Mouse (Mus musculus): Measurements from ENCODE around the gene Krit1. TPM values are rescaled to one million over a fixed set of nuclear protein-coding genes. Genes with fewer than 3 reads are reported as not detected.
"Not testable (repeated sequence)": the region's sequence is repeated elsewhere in the genome, so short reads cannot be mapped to it uniquely, and the experiment has no call there.

The Krit1 gene
- polyA plus RNA-seq, 1 experiment from 2014 or later = 12.7 TPM

DNA sequence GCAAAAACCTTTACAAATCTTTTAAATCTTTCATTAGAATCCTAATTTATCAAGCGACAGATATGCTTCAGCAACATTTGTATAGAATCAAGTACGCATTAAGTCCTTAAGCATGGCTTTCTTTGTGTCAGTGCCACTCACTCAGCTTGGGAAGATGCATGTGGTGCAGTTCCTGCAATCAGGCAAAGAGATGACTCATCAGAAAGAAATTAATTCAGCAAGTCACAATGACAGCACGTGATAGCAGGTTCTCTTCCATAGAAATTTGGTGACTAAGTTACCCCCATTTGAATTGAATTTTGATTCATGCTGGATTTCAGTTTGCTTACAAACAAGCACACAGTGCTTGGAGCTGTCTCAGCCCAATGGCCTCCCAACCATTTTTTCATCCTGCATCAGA, 70.5 kb downstream of the Krit1 start:
- Histone ChIP-seq H3K9me3 (ENCODE audit: low read length) (no peaks in the 10 kb centered on the region), H3K27ac (ENCODE audit: low read depth) (no peak overlapping the region), H3K9ac (replicated peaks) (no peak overlapping the region), H3K27me3 (ENCODE audit: insufficient read depth, low read length) (no peaks in the 10 kb centered on the region), H3K4me2 (ENCODE audit: low read depth, low read length) (no peak overlapping the region), H3K4me1 (ENCODE audit: insufficient read depth) (no peaks in the 10 kb centered on the region), H3K4me3 (ENCODE audit: low read depth, low read length) (no peak overlapping the region), H3K36me3 (replicated peaks; ENCODE audit: insufficient read depth, low read length) (no peaks in the 10 kb centered on the region)
- TF ChIP-seq EP300 (IDR thresholded peaks at IDR 0.05; ENCODE audit: low read depth) (no peak), CTCF (IDR thresholded peaks at IDR 0.05; ENCODE audit: low read depth) (no peak)
- no peak for ATAC-seq
- no peak for DNase-seq
- WGBS (ENCODE audit: insufficient replicate concordance) = 80% methylated on average over 3 of the region's 3 CpGs

- not testable (repeated sequence) for H3K9ac ChIP-seq (replicated peaks); H3K36me3 ChIP-seq (replicated peaks; ENCODE audit: insufficient read depth, low read length); H3K4me1 ChIP-seq (ENCODE audit: insufficient read depth); H3K9me3 ChIP-seq (ENCODE audit: low read length); H3K27me3 ChIP-seq (ENCODE audit: insufficient read depth, low read length); H3K27ac ChIP-seq (ENCODE audit: low read depth); H3K4me3 ChIP-seq (ENCODE audit: low read depth, low read length); H3K4me2 ChIP-seq (ENCODE audit: low read depth, low read length); DNase-seq; ATAC-seq
- WGBS (ENCODE audit: insufficient replicate concordance) = 77% methylated on average over 7 of the region's 7 CpGs
These were observed 83.9 kb downstream of the Krit1 start for GRCm38 (mm10) chr5:3886862-3887261.

DNA sequence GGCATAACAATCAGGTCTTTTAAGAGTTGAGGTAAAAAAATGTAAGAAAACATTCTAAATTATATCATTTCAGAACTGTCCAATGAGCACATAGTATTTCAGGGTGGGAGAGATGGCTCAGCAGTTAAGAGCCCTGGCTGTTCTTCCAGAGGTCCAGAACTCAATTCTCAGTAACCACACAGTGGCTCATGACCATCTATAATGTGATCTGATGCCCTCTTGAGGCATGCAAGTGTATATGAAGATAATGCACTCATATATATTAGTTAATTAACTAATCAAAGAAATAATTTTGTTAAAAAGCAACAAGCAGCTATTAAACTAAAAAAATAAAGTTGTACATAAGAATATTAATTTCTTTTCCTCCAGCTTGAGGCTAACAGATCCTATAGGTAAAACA, 86.2 kb downstream of the Krit1 start:
- ATAC-seq = no peak

DNA sequence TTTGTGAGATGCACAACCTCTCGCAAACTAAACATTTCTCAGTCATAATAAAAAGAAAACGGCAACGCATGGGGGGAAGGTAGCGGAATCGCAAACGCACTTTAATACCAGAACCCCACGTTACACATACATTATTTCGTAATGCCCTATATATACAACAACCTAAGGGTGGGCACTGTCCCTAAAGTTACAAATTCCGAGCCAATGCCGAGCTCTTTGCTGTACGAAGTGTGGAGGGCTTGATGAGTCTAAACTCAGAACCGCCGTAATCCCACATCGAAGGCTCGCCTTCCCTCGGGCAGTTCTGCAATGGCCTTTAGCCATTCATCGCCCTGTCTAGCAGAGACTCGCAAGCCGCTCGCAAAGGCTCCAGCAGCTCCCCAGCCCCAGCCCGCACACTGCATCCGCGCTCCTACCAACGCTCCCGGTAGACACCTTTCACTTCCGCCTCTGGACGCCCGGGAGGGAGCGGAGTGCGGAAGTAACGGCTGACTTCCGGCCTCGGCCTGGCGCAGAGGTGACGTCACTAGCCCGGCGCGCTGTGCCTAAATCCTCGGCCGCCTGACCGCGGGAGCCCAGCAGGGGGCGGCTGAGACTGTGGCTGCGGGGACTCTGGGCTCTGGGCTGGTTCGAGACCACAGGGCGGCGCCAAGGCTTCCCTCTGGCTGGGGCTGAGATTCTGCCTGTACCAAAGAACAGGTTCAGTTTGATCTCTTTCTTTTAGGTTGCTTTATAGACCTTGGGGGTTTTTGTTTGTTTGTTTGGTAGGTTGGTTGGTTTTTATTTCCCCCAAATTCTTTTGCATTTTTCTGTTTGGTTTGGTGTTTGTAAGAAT, 90.7 kb downstream of the Krit1 start, which contains the start of gene Mterf1a:
Mterf1a (minus strand) TSS at position 475 of the 835 bp plus-strand sequence.
- H3K9ac ChIP-seq (replicated peaks) = peak within 1 kb of the TSS; percentile 59; the same call in 1 of the 2 replicates

More for the DNA sequence above, 86.2 kb downstream of the Krit1 start:
- Histone ChIP-seq H3K9ac (replicated peaks) (no peak overlapping the region), H3K4me2 (ENCODE audit: low read depth, low read length) (no peak overlapping the region), H3K27ac (ENCODE audit: low read depth) (no peak overlapping the region), H3K4me3 (ENCODE audit: low read depth, low read length) (no peak overlapping the region), H3K9me3 (ENCODE audit: low read length) (no peaks in the 10 kb centered on the region), H3K36me3 (replicated peaks; ENCODE audit: insufficient read depth, low read length) (no peaks in the 10 kb centered on the region), H3K27me3 (ENCODE audit: insufficient read depth, low read length) (no peaks in the 10 kb centered on the region), H3K4me1 (ENCODE audit: insufficient read depth) (no peaks in the 10 kb centered on the region; the same call in 1 of the 2 replicates)
- TF ChIP-seq EP300 (IDR thresholded peaks at IDR 0.05; ENCODE audit: low read depth) = no peak
- TF ChIP-seq CTCF (IDR thresholded peaks at IDR 0.05; ENCODE audit: low read depth) = peak; percentile 23; the same call in 1 of the 2 replicates
- DNase-seq = no peak

DNA sequence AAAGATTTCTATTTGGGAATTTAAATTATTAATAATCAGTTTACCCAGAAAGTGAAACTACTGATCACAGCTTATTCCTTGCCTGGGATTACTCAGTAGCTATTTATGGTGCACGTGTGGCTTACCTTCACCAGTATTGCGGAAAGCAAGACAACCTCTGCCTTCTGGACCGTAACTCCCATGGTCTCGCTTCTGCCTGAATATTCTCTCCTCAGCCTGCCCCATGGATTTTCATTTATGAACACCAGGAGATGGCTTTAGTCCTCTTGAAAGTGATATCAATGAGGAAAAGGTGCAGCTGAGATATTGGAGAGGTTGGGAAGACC, 91.3 kb downstream of the Krit1 start:
- not testable (repeated sequence) for ATAC-seq; H3K9me3 ChIP-seq (ENCODE audit: low read length); H3K4me1 ChIP-seq (ENCODE audit: insufficient read depth); H3K4me2 ChIP-seq (ENCODE audit: low read depth, low read length); DNase-seq; H3K36me3 ChIP-seq (replicated peaks; ENCODE audit: insufficient read depth, low read length); H3K9ac ChIP-seq (replicated peaks); H3K27ac ChIP-seq (ENCODE audit: low read depth); H3K27me3 ChIP-seq (ENCODE audit: insufficient read depth, low read length); H3K4me3 ChIP-seq (ENCODE audit: low read depth, low read length)
- WGBS (ENCODE audit: insufficient replicate concordance) = 95% methylated on average over 4 of the region's 4 CpGs

More for the DNA sequence above, 90.7 kb downstream of the Krit1 start, which contains the start of gene Mterf1a:
- not testable (repeated sequence) for H3K27me3 ChIP-seq (ENCODE audit: insufficient read depth, low read length); DNase-seq; H3K36me3 ChIP-seq (replicated peaks; ENCODE audit: insufficient read depth, low read length); H3K9me3 ChIP-seq (ENCODE audit: low read length); H3K4me1 ChIP-seq (ENCODE audit: insufficient read depth)
- Histone ChIP-seq H3K4me3 (ENCODE audit: low read depth, low read length) (peak within 1 kb of the TSS; percentile 49), H3K4me2 (ENCODE audit: low read depth, low read length) (peak within 1 kb of the TSS; percentile 72), H3K27ac (ENCODE audit: low read depth) (peak within 1 kb of the TSS; percentile 25; the same call in 1 of the 2 replicates)
- WGBS (ENCODE audit: insufficient replicate concordance) = 2% methylated on average over 8 of the region's 47 CpGs
- peak; percentile 42 for TF ChIP-seq CTCF (IDR thresholded peaks at IDR 0.05; ENCODE audit: low read depth)
- ATAC-seq = peak; percentile 100

Other genes starting within 250 kb of the Krit1 start
- 0.32 and 0.65 TPM in 2 replicates for gene 1700109H08Rik, start 231.6 kb upstream of the Krit1 start, polyA plus RNA-seq (2015; fragmentation: Nextera tagmentation; extraction: Ambion mirVana)
- 8.1 and 11.3 TPM in 2 replicates for gene Pex1, start 207.1 kb upstream of the Krit1 start, polyA plus RNA-seq (2015; fragmentation: Nextera tagmentation; extraction: Ambion mirVana)
- gene Rbm48, start 206.6 kb upstream of the Krit1 start, polyA plus RNA-seq (2015; fragmentation: Nextera tagmentation; extraction: Ambion mirVana) = 4.1 and 4.6 TPM in 2 replicates
- not detected in 2 replicates for gene Tmbim7, start 152.0 kb upstream of the Krit1 start, polyA plus RNA-seq (2015; fragmentation: Nextera tagmentation; extraction: Ambion mirVana)
- gene Gatad1, start 146.0 kb upstream of the Krit1 start, polyA plus RNA-seq (2015; fragmentation: Nextera tagmentation; extraction: Ambion mirVana) = 25.7 and 26.9 TPM in 2 replicates
- gene Ankib1, start 259 bp upstream of the Krit1 start, polyA plus RNA-seq (2015; fragmentation: Nextera tagmentation; extraction: Ambion mirVana) = 2.6 and 2.9 TPM in 2 replicates
- not detected in 2 replicates for gene Lrrd1, start 42.0 kb downstream of the Krit1 start, polyA plus RNA-seq (2015; fragmentation: Nextera tagmentation; extraction: Ambion mirVana)
- gene Mterf1a, start 90.7 kb downstream of the Krit1 start, polyA plus RNA-seq (2015; fragmentation: Nextera tagmentation; extraction: Ambion mirVana) = 3.2 and 3.3 TPM in 2 replicates
- 38.9 and 40.8 TPM in 2 replicates for gene Akap9, start 124.9 kb downstream of the Krit1 start, polyA plus RNA-seq (2015; fragmentation: Nextera tagmentation; extraction: Ambion mirVana)